Mouse (Mus musculus): ENCODE results near the gene Pemt.

DNA sequence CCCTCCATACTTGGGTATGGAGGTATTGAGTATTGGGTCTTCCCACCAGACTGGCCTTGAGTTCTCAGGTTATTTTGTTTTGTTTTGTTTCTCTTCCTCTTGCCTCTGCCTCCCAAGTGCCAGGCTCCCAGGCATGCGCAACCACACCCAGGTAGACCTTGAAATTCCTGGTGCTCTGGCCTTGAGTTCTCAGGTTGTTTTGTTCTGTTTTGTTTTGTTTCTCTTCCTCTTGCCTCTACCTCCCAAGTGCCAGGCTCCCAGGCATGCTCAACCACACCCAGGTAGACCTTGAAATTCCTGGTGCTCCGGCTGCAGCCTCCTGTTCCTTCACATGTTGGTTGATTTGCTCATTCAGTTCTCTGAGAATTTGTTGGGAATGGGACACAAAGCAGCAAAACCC lies 13.7 kb upstream of the Pemt start:
- no peak for TF ChIP-seq CTCF (IDR thresholded peaks at IDR 0.05; ENCODE audit: control insufficient read depth, insufficient read depth, insufficient replicate concordance, low read depth, low read length)
- no peak for TF ChIP-seq POLR2A (IDR thresholded peaks at IDR 0.05; ENCODE audit: control insufficient read depth, low read depth, low read length)

Measured in testis, adult 2 months (tissue).